Mouse (Mus musculus) cortical plate, adult 2 months (tissue): ENCODE data around the gene Klhl21.

Experiments
- CTCF ChIP-seq: fragments of 200-500 bp; IDR thresholded peaks from 2 replicates; pipeline ENCODE4 v1.5.1; 2011; ENCODE audit warnings: mild to moderate bottlenecking, control low read depth, low read length; ENCODE audit not compliant: insufficient read depth; ENCODE audit errors: extremely low read depth
- POLR2A ChIP-seq: fragments of 200-500 bp; IDR thresholded peaks from 2 replicates; pipeline ENCODE4 v1.6.1; 2011; ENCODE audit warnings: mild to moderate bottlenecking, low read length, control low read depth; ENCODE audit not compliant: insufficient read depth; ENCODE audit errors: extremely low read depth

DNA sequence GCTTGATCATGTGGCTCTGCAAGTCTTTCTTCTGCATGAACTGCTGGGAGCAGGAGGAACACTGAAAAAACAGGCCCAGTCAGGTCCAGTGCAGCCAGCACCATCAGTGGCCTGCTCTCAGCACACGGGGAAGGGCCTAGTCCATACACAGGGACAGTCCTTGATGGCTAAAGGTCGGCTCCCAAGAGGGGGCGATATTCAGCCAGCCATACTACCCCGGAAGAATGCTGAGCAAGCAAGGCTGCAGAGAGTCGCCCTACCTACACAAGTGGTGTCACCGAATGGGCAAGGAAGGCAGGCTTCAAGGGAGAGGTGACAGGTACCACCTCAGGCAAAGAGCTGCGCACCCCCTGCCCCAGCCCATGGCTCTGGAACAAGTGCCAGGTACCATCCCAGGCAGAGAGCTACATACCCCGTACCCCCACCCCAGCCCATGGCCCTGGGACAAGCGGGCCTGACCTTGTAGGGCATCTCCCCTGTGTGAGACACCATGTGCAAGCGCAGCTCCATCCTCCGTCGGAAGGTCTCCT is 13.0 kb downstream of the Klhl21 start:
- TF ChIP-seq POLR2A = no peak
- TF ChIP-seq CTCF = no peak
